Mouse (Mus musculus) limb, embryonic 15.5 days (tissue): Measurements from ENCODE around the gene Borcs6. TPM values are rescaled to one million over a fixed set of nuclear protein-coding genes. Genes with fewer than 3 reads are reported as not detected.

Experiments
- ATAC-seq: fragments of 200-750 bp; cut with Nextera tagmentation; 2 replicates; pipeline ENCODE4 v1.8.0; 2017; ENCODE audit warnings: low read depth, moderate TSS enrichment; ENCODE audit not compliant: insufficient number of reproducible peaks, low FRiP score, low TSS enrichment
- H3K27ac ChIP-seq: fragments of 300-500 bp; sonication (generic); 2 replicates; pipeline ENCODE4 v1.5.1; 2015; ENCODE audit warnings: moderate library complexity, mild to moderate bottlenecking, inconsistent platforms
- H3K27me3 ChIP-seq: fragments of 300-500 bp; sonication (generic); 2 replicates; pipeline ENCODE4 v1.6.1; 2015; ENCODE audit warnings: inconsistent platforms
- H3K36me3 ChIP-seq: fragments of 300-500 bp; sonication (generic); 2 replicates; pipeline ENCODE4 v1.6.1; 2015; ENCODE audit warnings: inconsistent platforms
- H3K4me1 ChIP-seq: fragments of 300-500 bp; sonication (generic); 2 replicates; pipeline ENCODE4 v1.6.1; 2015; ENCODE audit warnings: inconsistent platforms
- H3K4me2 ChIP-seq: fragments of 300-500 bp; sonication (generic); 2 replicates; pipeline ENCODE4 v1.6.1; 2015; ENCODE audit warnings: mild to moderate bottlenecking, inconsistent platforms
- H3K4me3 ChIP-seq: fragments of 300-500 bp; sonication (generic); 2 replicates; pipeline ENCODE4 v1.5.1; 2015; ENCODE audit warnings: mild to moderate bottlenecking, inconsistent platforms
- H3K9ac ChIP-seq: fragments of 300-500 bp; sonication (generic); 2 replicates; pipeline ENCODE4 v1.6.1; 2015; ENCODE audit warnings: inconsistent platforms
- H3K9me3 ChIP-seq: fragments of 300-500 bp; sonication (generic); 2 replicates; pipeline ENCODE4 v1.6.1; 2016; ENCODE audit warnings: inconsistent platforms
- WGBS: fragments of 180-500 bp; shearing (Covaris S2); methylation state at CpG from one replicate; pipeline ENCODE4 v1.1.7; 2015; 5-methylcytosine and 5-hydroxymethylcytosine counted together
- polyA plus RNA-seq: library from polyadenylated mRNA; unstranded; fragments of >200 nt; fragmentation: Nextera tagmentation; extraction: Ambion mirVana; gene quantifications from 2 replicates; pipeline ENCODE4 v1.2.1, GENCODE M21; 2015

Gene Borcs6
- polyA plus RNA-seq, 1 experiment from 2014 or later: 13.7 TPM

DNA sequence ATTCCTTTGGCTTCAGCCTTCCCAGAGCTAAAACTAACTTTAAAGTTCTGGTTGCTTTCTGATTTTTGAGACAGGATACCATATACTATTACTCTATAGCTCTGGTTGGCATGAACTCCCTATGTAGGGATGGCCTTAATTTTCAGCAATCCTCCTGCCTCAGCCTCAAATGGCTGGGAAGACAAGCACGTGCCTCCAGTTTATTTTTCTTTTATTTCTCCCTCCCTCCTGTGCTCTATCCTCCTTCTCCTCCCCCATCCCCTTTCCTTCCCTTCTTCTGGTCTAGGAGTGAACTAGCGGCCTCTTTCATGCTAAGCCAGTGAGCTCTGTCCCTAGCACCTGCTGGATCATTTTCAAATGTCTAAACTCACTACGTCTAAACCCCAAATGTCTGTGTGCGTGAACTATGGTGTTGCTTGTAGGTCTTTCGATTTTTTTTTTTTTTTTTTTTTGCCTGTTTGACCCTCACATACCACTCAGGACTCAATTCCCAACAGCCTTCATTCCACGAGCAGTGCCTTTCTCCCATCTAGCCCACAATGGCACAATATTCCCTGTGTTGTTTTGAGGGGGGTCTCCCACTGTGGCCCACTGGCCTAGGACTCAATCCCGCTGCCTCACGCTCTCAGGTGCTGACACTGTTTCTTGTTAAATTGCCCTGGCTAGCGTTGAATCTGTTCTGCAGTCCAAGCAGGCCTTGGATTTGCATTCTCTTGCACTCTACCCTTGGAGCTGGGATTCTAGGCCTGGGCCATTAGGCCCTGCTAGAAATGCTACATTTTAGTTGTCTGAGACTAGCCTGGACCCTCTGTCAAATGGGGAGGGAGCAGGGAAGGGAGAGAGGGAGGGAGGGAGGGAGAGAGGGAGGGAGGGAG lies 5.0 kb downstream of the Borcs6 start:
- H3K27ac ChIP-seq: peak overlapping the region; percentile 90
- no peaks in the 10 kb centered on the region for H3K27me3 ChIP-seq
- H3K9ac ChIP-seq: peak overlapping the region; percentile 66; the same call in 1 of the 2 replicates
- H3K4me3 ChIP-seq: peak overlapping the region; percentile 65
- H3K36me3 ChIP-seq: no peaks in the 10 kb centered on the region
- H3K4me1 ChIP-seq: peaks cover 48% of the 10 kb centered on the region
- H3K4me2 ChIP-seq: peak overlapping the region; percentile 72
- 52% methylated on average over 9 of the region's 9 CpGs for WGBS
- ATAC-seq: no peak
- no peaks in the 10 kb centered on the region for H3K9me3 ChIP-seq

DNA sequence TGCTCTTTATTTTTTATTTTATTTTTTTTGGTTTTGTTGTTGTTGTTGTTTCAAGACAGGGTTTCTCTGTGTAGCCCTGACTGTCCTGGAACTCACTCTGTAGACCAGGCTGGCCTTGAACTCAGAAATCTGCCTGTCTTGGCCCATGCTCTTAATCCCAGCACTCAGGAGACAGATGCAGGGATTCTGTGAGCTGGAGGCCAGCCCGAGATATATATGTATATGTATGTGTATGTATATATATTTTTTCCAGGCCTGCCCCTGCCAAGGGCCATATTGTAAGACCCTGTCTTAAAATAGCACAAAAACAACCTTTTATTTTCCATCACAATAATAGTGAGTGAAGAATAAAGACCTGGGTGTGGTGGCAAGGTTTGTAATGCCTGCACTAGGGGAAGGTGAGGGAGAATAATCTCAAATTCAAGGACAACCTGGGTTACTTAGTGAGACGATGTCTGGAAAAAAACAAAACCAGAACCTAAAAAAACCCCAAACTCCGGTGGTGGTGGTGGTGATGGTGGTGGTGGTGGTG lies 5.9 kb downstream of the Borcs6 start:
- H3K4me3 ChIP-seq: no peak overlapping the region
- H3K9me3 ChIP-seq: no peaks in the 10 kb centered on the region
- H3K9ac ChIP-seq: no peak overlapping the region
- H3K27me3 ChIP-seq: no peaks in the 10 kb centered on the region
- H3K4me2 ChIP-seq: peak overlapping the region; percentile 86
- ATAC-seq: no peak
- peaks cover 48% of the 10 kb centered on the region for H3K4me1 ChIP-seq
- WGBS: 52% methylated on average over 3 of the region's 3 CpGs
- no peak overlapping the region for H3K27ac ChIP-seq
- H3K36me3 ChIP-seq: no peaks in the 10 kb centered on the region

DNA sequence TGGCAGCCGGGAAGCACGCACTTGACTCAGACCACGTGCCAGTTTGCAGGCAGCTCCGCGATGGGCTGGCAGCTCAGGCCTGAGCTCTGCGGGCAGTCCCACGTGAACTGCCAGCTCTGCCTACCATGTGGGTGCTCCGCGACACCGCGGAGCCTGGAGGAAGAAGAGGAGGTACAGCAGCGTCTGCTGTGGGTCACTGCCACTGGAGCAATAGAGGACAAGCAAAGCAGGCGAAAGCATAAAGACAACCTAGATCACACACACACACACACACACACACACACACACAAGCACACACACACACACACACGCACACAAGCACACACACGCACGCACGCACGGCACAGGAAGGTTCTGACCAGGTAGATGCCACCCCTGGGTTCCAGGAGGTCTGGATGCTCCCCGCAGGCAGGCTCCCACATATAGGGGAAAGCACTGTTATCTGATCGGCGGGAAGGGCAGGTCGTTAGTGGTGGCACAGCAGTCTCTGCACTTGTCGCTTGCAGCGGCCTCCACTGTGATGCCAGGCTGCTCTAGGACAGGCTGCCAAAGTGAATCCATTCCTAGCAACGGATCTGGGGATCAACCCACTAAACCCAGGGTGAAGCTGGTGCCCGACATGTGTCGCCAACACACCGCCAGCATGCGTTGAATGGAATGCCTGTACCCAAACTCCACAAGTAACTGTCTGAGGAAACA lies 6.8 kb downstream of the Borcs6 start:
- H3K4me1 ChIP-seq: peaks cover 43% of the 10 kb centered on the region
- WGBS: 3% methylated on average over 29 of the region's 29 CpGs
- no peak overlapping the region for H3K27ac ChIP-seq
- H3K27me3 ChIP-seq: no peaks in the 10 kb centered on the region
- peak overlapping the region; percentile 86 for H3K4me2 ChIP-seq
- H3K9ac ChIP-seq: peak overlapping the region; percentile 44; the same call in 1 of the 2 replicates
- peak overlapping the region; percentile 43 for H3K4me3 ChIP-seq
- H3K9me3 ChIP-seq: no peaks in the 10 kb centered on the region
- ATAC-seq: no peak
- no peaks in the 10 kb centered on the region for H3K36me3 ChIP-seq

DNA sequence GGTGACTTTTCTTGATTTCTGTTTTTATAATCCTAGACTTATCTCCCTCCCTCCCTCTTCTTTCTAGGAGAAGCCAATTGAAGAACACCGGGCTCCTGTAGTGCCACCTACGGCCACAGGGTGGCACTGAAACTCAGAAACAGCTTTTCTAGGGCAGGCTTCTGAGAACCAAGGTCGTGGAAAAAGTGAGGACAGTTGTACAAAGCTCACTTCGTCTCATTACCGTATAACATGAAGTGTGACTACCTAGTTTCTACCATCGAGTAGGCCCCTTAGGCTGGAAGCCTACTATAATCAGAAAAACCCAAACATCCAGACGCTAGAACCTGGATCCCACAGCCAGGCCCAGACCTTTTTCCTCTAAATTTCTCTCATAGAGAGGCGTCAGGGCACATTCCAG lies 7.4 kb downstream of the Borcs6 start:
- Histone ChIP-seq H3K27ac (peak overlapping the region; percentile 30), H3K9ac (no peak overlapping the region)
- 9% methylated on average over 8 of the region's 8 CpGs for WGBS

DNA sequence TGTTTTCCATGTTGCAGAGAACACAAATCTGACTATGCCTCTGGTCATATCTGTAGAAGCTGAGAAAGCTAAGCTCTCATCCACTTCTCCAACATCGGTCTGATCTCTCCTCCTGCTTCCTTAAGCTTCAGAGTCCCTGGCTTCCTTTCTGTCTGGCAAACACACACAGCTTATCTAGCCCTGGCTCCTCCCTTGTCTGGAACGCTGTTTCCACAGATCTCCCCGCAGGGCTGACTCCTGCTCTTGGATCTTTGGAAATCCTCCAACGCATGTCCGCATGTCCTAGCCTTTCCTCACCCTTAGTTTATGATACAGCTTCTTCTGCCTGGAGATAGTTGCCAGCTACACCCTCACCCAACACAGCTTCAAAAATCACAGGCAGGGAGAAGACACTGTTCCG lies 8.1 kb downstream of the Borcs6 start:
- no peak for ATAC-seq
- H3K4me2 ChIP-seq: no peak overlapping the region
- no peak overlapping the region for H3K4me3 ChIP-seq
- H3K27me3 ChIP-seq: no peaks in the 10 kb centered on the region
- no peaks in the 10 kb centered on the region for H3K36me3 ChIP-seq
- peak overlapping the region; percentile 30 for H3K27ac ChIP-seq
- H3K9ac ChIP-seq: no peak overlapping the region
- no peaks in the 10 kb centered on the region for H3K9me3 ChIP-seq
- WGBS: 49% methylated on average over 6 of the region's 6 CpGs
- H3K4me1 ChIP-seq: peaks cover 47% of the 10 kb centered on the region

More for the DNA sequence above, 7.4 kb downstream of the Borcs6 start:
- Histone ChIP-seq H3K4me2 (peak overlapping the region; percentile 86), H3K4me1 (peaks cover 41% of the 10 kb centered on the region), H3K27me3 (no peaks in the 10 kb centered on the region), H3K36me3 (no peaks in the 10 kb centered on the region), H3K4me3 (peak overlapping the region; percentile 43), H3K9me3 (no peaks in the 10 kb centered on the region)
- no peak for ATAC-seq

DNA sequence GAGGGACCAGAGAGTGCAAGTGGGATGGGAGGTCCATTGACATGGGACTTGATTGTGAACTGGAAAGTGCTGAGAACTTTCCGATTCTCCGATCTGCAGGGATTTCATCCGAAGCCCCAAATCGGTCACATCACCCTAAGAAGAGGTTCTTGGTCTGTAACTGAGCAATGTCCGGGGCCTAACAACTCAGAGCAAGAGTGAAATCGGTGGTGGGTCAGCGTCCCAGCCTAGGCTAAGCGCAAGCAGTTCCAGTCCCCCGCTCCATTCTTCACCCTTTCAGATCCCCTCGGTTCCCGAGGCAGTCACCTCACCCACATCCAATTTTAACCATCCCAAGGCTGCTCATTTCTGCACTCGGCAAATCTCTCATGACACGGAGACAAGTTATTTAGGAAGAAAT lies 10.6 kb downstream of the Borcs6 start:
- peaks cover 55% of the 10 kb centered on the region for H3K4me1 ChIP-seq

DNA sequence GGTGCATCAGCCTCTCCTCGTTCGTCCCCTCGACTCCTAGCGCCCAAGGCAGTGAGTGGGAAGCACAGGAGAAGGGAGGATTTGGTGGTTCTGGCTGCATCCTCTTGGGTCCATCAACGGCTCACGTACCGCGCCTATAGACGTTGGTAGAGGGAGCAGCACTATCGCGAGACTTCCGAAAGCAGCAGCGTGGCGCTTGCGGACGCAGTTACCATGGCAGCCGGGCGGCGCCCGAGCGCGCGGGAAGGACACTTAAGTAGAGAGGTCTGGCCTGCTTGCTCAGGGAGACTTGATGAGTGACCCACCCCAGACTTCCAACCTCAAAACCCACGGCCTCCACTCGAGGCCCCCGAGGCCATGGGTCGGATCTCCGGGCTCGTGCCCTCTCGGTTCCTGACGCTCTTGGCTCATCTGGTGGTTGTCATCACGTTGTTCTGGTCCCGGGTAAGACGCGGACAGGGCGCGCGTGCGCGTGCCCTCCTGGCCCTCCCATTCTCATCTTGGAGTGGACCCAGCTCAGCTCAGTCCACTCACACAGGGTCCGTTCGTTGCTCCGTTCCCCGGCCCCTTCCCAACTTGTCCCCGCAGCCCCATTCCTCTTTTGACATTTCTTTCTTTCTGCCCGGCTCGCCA lies 11.2 kb downstream of the Borcs6 start, which contains the start of gene Tmem107:
Gene Tmem107 (plus strand): TSS at position 217 of the 633 bp plus-strand sequence.
- peak within 1 kb of the TSS; percentile 72 for H3K4me2 ChIP-seq
- H3K36me3 ChIP-seq: no peaks in the 10 kb centered on the region
- ATAC-seq: peak; percentile 84
- H3K9me3 ChIP-seq: no peaks in the 10 kb centered on the region
- under 1% methylated on average over 47 of the region's 47 CpGs for WGBS
- H3K4me1 ChIP-seq: peaks cover 55% of the 10 kb centered on the region
- no peaks in the 10 kb centered on the region for H3K27me3 ChIP-seq
- peak within 1 kb of the TSS; percentile 83 for H3K9ac ChIP-seq
- H3K27ac ChIP-seq: peak within 1 kb of the TSS; percentile 98
- H3K4me3 ChIP-seq: peak within 1 kb of the TSS; percentile 61

More for the DNA sequence above, 10.6 kb downstream of the Borcs6 start:
- Histone ChIP-seq H3K36me3 (no peaks in the 10 kb centered on the region), H3K9ac (peak overlapping the region; percentile 83), H3K4me3 (peak overlapping the region; percentile 61), H3K27ac (peak overlapping the region; percentile 98), H3K4me2 (peak overlapping the region; percentile 72), H3K27me3 (no peaks in the 10 kb centered on the region), H3K9me3 (no peaks in the 10 kb centered on the region)
- ATAC-seq: no peak
- 2% methylated on average over 13 of the region's 13 CpGs for WGBS

DNA sequence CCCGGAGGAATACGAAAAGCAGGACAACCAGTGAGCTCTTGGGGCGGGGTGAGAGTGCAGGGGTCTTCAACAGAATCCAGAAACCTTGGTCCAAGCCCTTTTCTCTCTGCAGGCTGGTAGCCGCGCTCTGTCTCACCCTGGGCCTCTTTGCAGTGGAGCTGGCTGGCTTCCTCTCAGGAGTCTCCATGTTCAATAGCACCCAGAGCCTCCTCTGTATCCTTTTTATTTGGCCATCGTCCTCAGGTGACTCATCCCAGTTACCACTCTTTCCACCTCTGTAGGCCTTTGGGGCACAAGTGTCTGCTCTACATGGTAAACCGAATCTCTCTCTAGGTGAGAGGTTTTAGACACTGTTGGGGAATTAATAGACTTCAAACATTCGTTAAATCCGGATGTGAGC lies 11.7 kb downstream of the Borcs6 start:
- 24% methylated on average over 9 of the region's 9 CpGs for WGBS
- Histone ChIP-seq H3K9me3 (no peaks in the 10 kb centered on the region), H3K27me3 (no peaks in the 10 kb centered on the region), H3K4me1 (peaks cover 49% of the 10 kb centered on the region), H3K36me3 (no peaks in the 10 kb centered on the region), H3K9ac (peak overlapping the region; percentile 83), H3K4me2 (peak overlapping the region; percentile 72), H3K4me3 (peak overlapping the region; percentile 61), H3K27ac (peak overlapping the region; percentile 98)
- ATAC-seq: no peak

DNA sequence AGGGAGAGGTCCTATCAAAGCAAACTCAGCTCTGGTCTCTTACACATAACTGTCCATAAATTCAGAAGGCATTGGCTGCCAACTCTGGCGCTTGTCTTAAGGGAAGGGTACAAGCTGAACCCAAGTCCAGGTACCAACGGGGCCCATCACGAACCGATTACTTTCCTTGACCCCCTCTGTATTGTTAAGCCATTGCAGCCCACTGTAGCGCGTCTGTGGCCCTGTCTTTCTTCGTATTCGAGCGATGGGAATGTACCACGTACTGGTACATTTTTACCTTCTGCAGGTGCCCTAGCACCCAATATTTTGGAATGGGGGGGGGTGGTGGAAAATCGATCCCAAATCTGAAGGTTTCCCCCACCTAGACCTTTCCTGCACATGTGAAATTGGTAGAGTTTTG lies 12.7 kb downstream of the Borcs6 start:
- peak overlapping the region; percentile 45 for H3K4me2 ChIP-seq
- no peak overlapping the region for H3K9ac ChIP-seq
- H3K9me3 ChIP-seq: no peaks in the 10 kb centered on the region
- peak overlapping the region; percentile 94 for H3K27ac ChIP-seq
- H3K36me3 ChIP-seq: no peaks in the 10 kb centered on the region
- ATAC-seq: no peak
- H3K4me1 ChIP-seq: peaks cover 41% of the 10 kb centered on the region
- no peak overlapping the region; the same call in 1 of the 2 replicates for H3K4me3 ChIP-seq
- no peaks in the 10 kb centered on the region for H3K27me3 ChIP-seq
- WGBS: 82% methylated on average over 11 of the region's 11 CpGs

DNA sequence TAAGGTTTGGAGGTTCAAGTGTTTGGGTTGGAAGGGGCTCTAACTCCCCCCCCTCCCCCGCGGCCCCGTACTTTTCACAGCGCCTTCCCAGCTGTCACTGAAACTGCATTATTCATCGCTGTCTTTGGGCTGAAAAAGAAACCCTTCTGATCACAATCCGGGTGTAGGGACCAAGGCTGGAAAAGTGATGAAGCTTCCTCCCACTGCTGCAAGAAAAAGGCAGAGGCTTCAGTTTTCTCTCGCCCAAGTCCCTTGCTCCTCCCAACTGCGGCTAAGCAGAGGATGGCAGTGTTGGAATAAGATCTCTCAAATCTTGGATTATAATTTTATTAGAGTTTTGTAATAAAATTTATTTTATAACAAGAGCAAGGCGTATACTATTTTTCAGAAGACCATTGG lies 13.1 kb downstream of the Borcs6 start:
- peaks cover 37% of the 10 kb centered on the region for H3K4me1 ChIP-seq
- 9% methylated on average over 9 of the region's 9 CpGs for WGBS
- no peaks in the 10 kb centered on the region for H3K27me3 ChIP-seq
- 0 out of 2 replicates have a peak overlapping the region, but pooled peaks have one; percentile 29 for H3K9ac ChIP-seq
- no peak for ATAC-seq
- H3K9me3 ChIP-seq: no peaks in the 10 kb centered on the region
- peak overlapping the region; percentile 94 for H3K27ac ChIP-seq
- peak overlapping the region; percentile 25 for H3K4me3 ChIP-seq
- no peaks in the 10 kb centered on the region for H3K36me3 ChIP-seq
- peak overlapping the region; percentile 45 for H3K4me2 ChIP-seq

DNA sequence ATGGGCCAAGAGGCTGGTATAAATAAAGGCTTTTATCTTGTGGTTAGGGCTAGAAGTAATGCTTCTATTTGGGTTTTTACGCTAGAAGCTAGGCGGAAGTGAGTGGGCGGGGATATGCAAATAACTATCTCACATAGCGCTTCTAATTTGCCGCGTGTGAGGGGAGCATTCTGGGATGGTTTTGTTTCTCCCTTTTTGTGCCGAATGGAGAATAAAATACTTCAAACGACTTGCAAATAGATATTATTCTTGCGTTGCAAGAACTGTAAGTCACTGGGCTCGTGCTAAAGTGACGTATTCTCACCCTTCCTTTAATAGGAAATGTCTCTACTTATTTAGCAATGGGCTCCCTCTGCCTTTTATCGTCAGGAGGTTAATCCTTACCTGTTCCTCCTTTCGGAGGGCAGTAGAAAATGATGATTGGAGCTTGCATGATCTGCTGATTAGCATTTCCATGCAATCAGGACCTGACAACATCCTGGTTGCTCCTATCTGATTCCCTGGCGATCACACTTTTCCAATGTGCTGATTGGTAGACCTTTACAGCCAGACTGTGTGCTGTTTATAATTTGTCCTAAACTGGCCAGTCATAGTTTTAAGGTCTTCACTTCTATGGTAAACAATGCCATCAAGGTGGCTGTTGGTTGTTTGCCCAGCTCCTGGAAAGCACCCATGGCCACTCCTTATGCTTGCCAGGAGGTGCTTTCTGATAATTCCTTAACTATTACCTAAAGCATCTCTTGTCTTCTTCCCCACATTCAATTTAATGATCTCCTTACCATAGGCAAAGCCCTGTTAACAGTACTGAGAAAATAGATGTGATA lies 13.8 kb downstream of the Borcs6 start:
- Histone ChIP-seq H3K4me1 (peaks cover 36% of the 10 kb centered on the region), H3K4me3 (peak overlapping the region; percentile 25), H3K36me3 (no peaks in the 10 kb centered on the region), H3K4me2 (peak overlapping the region; percentile 45), H3K27me3 (no peaks in the 10 kb centered on the region), H3K9me3 (no peaks in the 10 kb centered on the region), H3K27ac (peak overlapping the region; percentile 94), H3K9ac (0 out of 2 replicates have a peak overlapping the region, but pooled peaks have one; percentile 29)
- WGBS: under 1% methylated on average over 14 of the region's 14 CpGs
- ATAC-seq: peak; percentile 56; the same call in 1 of the 2 replicates
